25 mouse cellular contexts compared by ENCODE assay signal in the genomic region with DNA sequence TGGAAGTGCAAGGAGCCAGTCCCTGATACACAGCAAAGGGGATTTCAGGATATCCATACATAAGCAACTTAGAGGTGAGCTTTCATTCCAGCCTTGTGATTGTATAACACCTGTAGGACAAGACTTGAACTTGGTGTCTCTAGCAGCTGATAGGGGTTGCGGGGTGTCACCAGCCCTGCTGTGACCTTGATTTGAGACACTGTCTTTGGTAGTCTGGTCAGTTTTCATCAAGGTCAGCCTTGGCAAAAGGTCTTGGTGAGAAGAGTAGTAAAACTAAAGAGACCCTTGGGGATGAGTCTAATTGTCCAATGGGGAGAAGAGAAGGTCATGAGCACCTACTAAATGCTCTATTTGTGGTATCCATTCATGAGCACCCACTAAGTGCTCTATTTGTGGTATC.
DNase-seq lines count a peak whose midpoint lies in the region; ATAC-seq lines count a peak whose summit lies in the region.
"Had no signal": no experiment of that assay in that cellular context is flagged by ENCODE, and none has a peak within 500 bp of the region (broad histone marks: within the 10 kb centered on the region; RNA-seq: fewer than 3 reads in every experiment).

No protein-coding gene starts in this region.

- H3K4me1 ChIP-seq in heart, embryonic 10.5 days: peaks cover 26% of the 10 kb centered on the region
- H3K4me1 ChIP-seq in heart, embryonic 11.5 days (ENCODE audit: control insufficient read depth, insufficient read depth, low read length): peaks cover 13% of the 10 kb centered on the region
- peaks cover 22% of the 10 kb centered on the region for H3K4me1 ChIP-seq in hindbrain, embryonic 14.5 days (replicated peaks; ENCODE audit: control insufficient read depth, insufficient read depth, low read length)
- H3K4me1 ChIP-seq in hindbrain, embryonic 12.5 days: peaks cover 32% of the 10 kb centered on the region

- no peaks in the 10 kb centered on the region for H3K27me3 ChIP-seq in heart, embryonic 10.5 days (ENCODE audit: insufficient read depth, poor library complexity, severe bottlenecking)
- no peaks in the 10 kb centered on the region for H3K27me3 ChIP-seq in heart, embryonic 11.5 days (ENCODE audit: control insufficient read depth, insufficient read depth, low read length)
- no peaks in the 10 kb centered on the region for H3K27me3 ChIP-seq in hindbrain, embryonic 14.5 days (ENCODE audit: control insufficient read depth, insufficient read depth, low read length)
- H3K27me3 ChIP-seq in hindbrain, embryonic 12.5 days: no peaks in the 10 kb centered on the region
- H3K27me3 ChIP-seq: CH12.LX; embryonic facial prominence, embryonic 12.5 days; forebrain, embryonic 13.5 days; forebrain, embryonic 15.5 days; Patski had no signal

- H3K9ac ChIP-seq in heart, embryonic 11.5 days (ENCODE audit: low read depth, low read length): no peak overlapping the region
- no peak overlapping the region for H3K9ac ChIP-seq in hindbrain, embryonic 14.5 days
- no peak overlapping the region for H3K9ac ChIP-seq in hindbrain, embryonic 12.5 days
- H3K9ac ChIP-seq: embryonic facial prominence, embryonic 12.5 days; forebrain, embryonic 13.5 days; forebrain, embryonic 15.5 days; forebrain, postnatal 0 days had no signal

- ATAC-seq in heart, embryonic 11.5 days (replicated peaks; ENCODE audit: insufficient number of reproducible peaks, low FRiP score, low TSS enrichment): no peak
- ATAC-seq in hindbrain, embryonic 14.5 days (ENCODE audit: low FRiP score): no peak
- ATAC-seq in hindbrain, embryonic 12.5 days (ENCODE audit: low FRiP score): no peak
- ATAC-seq: activated CD4-positive, CD25-positive, alpha-beta regulatory T cell, adult 4 months; CD4-positive, CD25-positive, alpha-beta regulatory T cell, adult 4 months; forebrain, embryonic 13.5 days; forebrain, embryonic 15.5 days; forebrain, postnatal 0 days; Patski had no signal

- peak; percentile 51 for DNase-seq in heart, embryonic 10.5 days (ENCODE audit: low spot score)
- DNase-seq in hindbrain, embryonic 14.5 days (ENCODE audit: low spot score): no peak
- DNase-seq in retina, embryonic 14.5 days (ENCODE audit: low spot score): peak; percentile 1
- no peak for DNase-seq in retina, postnatal 1 day
- DNase-seq: adrenal gland, adult 8-10 months; adrenal gland, postnatal 14 days; adrenal gland, postnatal 36 days; B cell, adult 2 months; cerebellum, adult 11-12 months; cerebellum, adult 2 months; cerebellum, adult 9-10 months; cerebellum, postnatal 10 days; cerebellum, postnatal 25 days; forebrain, postnatal 0 days had no signal

- no peak overlapping the region for H3K27ac ChIP-seq in heart, embryonic 10.5 days
- no peak overlapping the region for H3K27ac ChIP-seq in heart, embryonic 11.5 days (ENCODE audit: low read depth, low read length)
- H3K27ac ChIP-seq in hindbrain, embryonic 14.5 days: 0 out of 2 replicates have a peak overlapping the region, but pooled peaks have one; percentile 33
- H3K27ac ChIP-seq in hindbrain, embryonic 12.5 days: no peak overlapping the region

- H3K9me3 ChIP-seq in heart, embryonic 10.5 days: no peaks in the 10 kb centered on the region
- H3K9me3 ChIP-seq in heart, embryonic 11.5 days (replicated peaks; ENCODE audit: control insufficient read depth, low read length): no peaks in the 10 kb centered on the region
- H3K9me3 ChIP-seq in hindbrain, embryonic 14.5 days (ENCODE audit: control insufficient read depth, low read length): no peaks in the 10 kb centered on the region
- H3K9me3 ChIP-seq in hindbrain, embryonic 12.5 days (replicated peaks): no peaks in the 10 kb centered on the region
- H3K9me3 ChIP-seq: embryonic facial prominence, embryonic 10.5 days; embryonic facial prominence, embryonic 12.5 days; forebrain, embryonic 13.5 days; forebrain, embryonic 15.5 days; G1E had no signal

- H3K4me3 ChIP-seq in heart, embryonic 10.5 days: no peak overlapping the region
- no peak overlapping the region for H3K4me3 ChIP-seq in heart, embryonic 11.5 days (ENCODE audit: low read depth, low read length)
- H3K4me3 ChIP-seq in hindbrain, embryonic 14.5 days (replicated peaks; ENCODE audit: low read length): no peak overlapping the region
- H3K4me3 ChIP-seq in hindbrain, embryonic 12.5 days: no peak overlapping the region
- H3K4me3 ChIP-seq: embryonic facial prominence, embryonic 10.5 days; embryonic facial prominence, embryonic 12.5 days; forebrain, embryonic 13.5 days; forebrain, embryonic 15.5 days had no signal

- H3K4me2 ChIP-seq in heart, embryonic 11.5 days: no peak overlapping the region
- H3K4me2 ChIP-seq in hindbrain, embryonic 14.5 days (replicated peaks): no peak overlapping the region
- no peak overlapping the region for H3K4me2 ChIP-seq in hindbrain, embryonic 12.5 days (replicated peaks)
- H3K4me2 ChIP-seq: embryonic facial prominence, embryonic 12.5 days; forebrain, embryonic 13.5 days; forebrain, embryonic 15.5 days had no signal

- 95% methylated on average over 1 of the region's 1 CpGs for WGBS in heart, embryonic 10.5 days
- WGBS in heart, embryonic 11.5 days (ENCODE audit: insufficient replicate concordance): 97% methylated on average over 1 of the region's 1 CpGs
- WGBS in hindbrain, embryonic 14.5 days: 100% methylated on average over 1 of the region's 1 CpGs
- 100% methylated on average over 1 of the region's 1 CpGs for WGBS in hindbrain, embryonic 12.5 days

- H3K36me3 ChIP-seq in heart, embryonic 10.5 days: no peaks in the 10 kb centered on the region
- H3K36me3 ChIP-seq in heart, embryonic 11.5 days (ENCODE audit: control insufficient read depth, insufficient read depth, low read length): no peaks in the 10 kb centered on the region
- H3K36me3 ChIP-seq in hindbrain, embryonic 14.5 days (replicated peaks; ENCODE audit: control insufficient read depth, insufficient read depth): no peaks in the 10 kb centered on the region
- no peaks in the 10 kb centered on the region for H3K36me3 ChIP-seq in hindbrain, embryonic 12.5 days
- H3K36me3 ChIP-seq: embryonic facial prominence, embryonic 10.5 days; embryonic facial prominence, embryonic 12.5 days; forebrain, embryonic 15.5 days; G1E had no signal

Comparison
In these comparisons a context has a peak if more than half of its experiments do, and no peak if none do; other contexts are left out.
1. DNase-seq: peak in heart, embryonic 10.5 days (single experiment) and retina, embryonic 14.5 days (single experiment); none in hindbrain, embryonic 14.5 days (single experiment) and retina, postnatal 1 day (single experiment).